Mouse (Mus musculus) myocyte (in vitro differentiated cells): ENCODE measurements around the gene Rpl31.

Experiments
- MAX ChIP-seq: IDR thresholded peaks from one replicate; pipeline ENCODE4 v1.6.1; 2011; ENCODE audit warnings: low read depth, mild to moderate bottlenecking, control low read depth
- POLR2A ChIP-seq: IDR thresholded peaks from one replicate; pipeline ENCODE4 v1.6.1; 2011; ENCODE audit warnings: low read depth, mild to moderate bottlenecking, control low read depth, moderate library complexity; ENCODE audit not compliant: insufficient read length
- REST ChIP-seq: IDR thresholded peaks from one replicate; pipeline ENCODE4 v1.6.1; 2011; ENCODE audit warnings: mild to moderate bottlenecking, control low read depth, moderate library complexity; ENCODE audit not compliant: insufficient read depth, insufficient read length
- USF1 ChIP-seq: IDR thresholded peaks from one replicate; pipeline ENCODE4 v1.6.1; 2011; ENCODE audit warnings: low read depth, mild to moderate bottlenecking, control low read depth, moderate library complexity

DNA sequence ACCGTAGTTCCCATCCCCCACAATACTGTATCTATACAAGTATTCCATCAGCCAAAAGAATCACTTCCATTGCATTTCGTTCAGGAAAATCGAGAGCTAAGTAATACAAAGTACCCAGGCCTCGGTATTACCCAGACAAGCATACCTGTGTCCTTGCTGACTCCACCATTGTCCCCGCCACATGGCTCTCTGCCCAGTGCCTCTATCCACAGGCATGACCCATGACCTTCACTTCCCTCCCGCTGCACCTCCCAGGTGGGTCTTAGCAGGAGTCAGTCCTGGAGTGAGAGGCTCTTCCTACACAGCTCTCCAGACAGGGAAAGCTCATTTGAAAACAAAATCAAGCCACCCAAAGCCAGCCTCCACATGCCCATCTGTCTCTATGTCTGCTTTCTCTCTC is 40.5 kb downstream of the Rpl31 start:
- no peak for TF ChIP-seq MAX
- no peak for TF ChIP-seq POLR2A
- TF ChIP-seq REST = no peak
- TF ChIP-seq USF1 = no peak
